Mouse (Mus musculus) forebrain, embryonic 11.5 days (tissue): ENCODE data around the gene Syt9. TPM values are rescaled to one million over a fixed set of nuclear protein-coding genes. Genes with fewer than 3 reads are reported as not detected.

Experiments used
- ATAC-seq: fragments of 200-750 bp; cut with Nextera tagmentation; replicated peaks from 2 replicates; pipeline ENCODE4 v1.8.0; 2017; ENCODE audit warnings: moderate TSS enrichment; ENCODE audit not compliant: low FRiP score
- DNase-seq: peaks from one replicate; pipeline ENCODE4 v3.0.0-alpha.2; 2017; ENCODE audit warnings: low spot score
- H3K27ac ChIP-seq: fragments of 300-500 bp; sonication (generic); 2 replicates; pipeline ENCODE4 v1.5.1; 2014; ENCODE audit warnings: low read depth, low read length
- H3K27me3 ChIP-seq: fragments of 300-500 bp; sonication (generic); 2 replicates; pipeline ENCODE4 v1.6.1; 2014; ENCODE audit warnings: mild to moderate bottlenecking, low read length, mixed read lengths; ENCODE audit not compliant: control insufficient read depth, insufficient read depth
- H3K36me3 ChIP-seq: fragments of 300-500 bp; sonication (generic); 2 replicates; pipeline ENCODE4 v1.6.1; 2014; ENCODE audit warnings: mild to moderate bottlenecking, low read length, moderate library complexity, mixed read lengths; ENCODE audit not compliant: control insufficient read depth, insufficient read depth
- H3K4me1 ChIP-seq: fragments of 300-500 bp; sonication (generic); replicated peaks from 2 replicates; pipeline ENCODE4 v1.6.1; 2014; ENCODE audit warnings: low read length, mixed read lengths; ENCODE audit not compliant: control insufficient read depth, insufficient read depth
- H3K4me2 ChIP-seq: fragments of 300-500 bp; sonication (generic); 2 replicates; pipeline ENCODE4 v1.6.1; 2014; ENCODE audit warnings: low read depth, mild to moderate bottlenecking, low read length, moderate library complexity, mixed read lengths; ENCODE audit not compliant: severe bottlenecking
- H3K4me3 ChIP-seq: fragments of 300-500 bp; sonication (generic); 2 replicates; pipeline ENCODE4 v1.5.1; 2014; ENCODE audit warnings: low read depth, low read length
- H3K9ac ChIP-seq: fragments of 300-500 bp; sonication (generic); 2 replicates; pipeline ENCODE4 v1.6.1; 2014; ENCODE audit warnings: low read length
- H3K9me3 ChIP-seq: fragments of 300-500 bp; sonication (generic); 2 replicates; pipeline ENCODE4 v1.6.1; 2016; ENCODE audit warnings: low read length, mixed read lengths; ENCODE audit not compliant: control insufficient read depth
- WGBS: fragments of 180-500 bp; shearing (Covaris S2); extraction: QIAGEN DNeasy Blood & Tissue Kit; methylation state at CpG from one replicate; pipeline ENCODE4 v1.1.7; 2014; 5-methylcytosine and 5-hydroxymethylcytosine counted together
- polyA plus RNA-seq: library from polyadenylated mRNA; unstranded; fragments of >200 nt; fragmentation: Nextera tagmentation; extraction: Ambion mirVana; gene quantifications from 2 replicates; pipeline ENCODE4 v1.2.1, GENCODE M21; 2014

The Syt9 gene
- polyA plus RNA-seq, 1 experiment from 2014 or later: 5.6 TPM

GRCm38 (mm10) chr7:107596753-107597152 lies 226.2 kb downstream of the Syt9 start:
- ATAC-seq: no peak

GRCm38 (mm10) chr7:107597956-107598355 lies 227.4 kb downstream of the Syt9 start:
- no peaks in the 10 kb centered on the region; the same call in 1 of the 2 replicates for H3K27me3 ChIP-seq
- no peak overlapping the region for H3K27ac ChIP-seq
- H3K36me3 ChIP-seq: no peaks in the 10 kb centered on the region
- 90% methylated on average over 3 of the region's 3 CpGs for WGBS
- no peak for ATAC-seq
- no peaks in the 10 kb centered on the region for H3K9me3 ChIP-seq
- peaks cover 2% of the 10 kb centered on the region; the same call in 1 of the 2 replicates for H3K4me1 ChIP-seq
- no peak overlapping the region for H3K9ac ChIP-seq
- no peak overlapping the region for H3K4me3 ChIP-seq
- DNase-seq: no peak
- H3K4me2 ChIP-seq: no peak overlapping the region

More at GRCm38 (mm10) chr7:107596753-107597152, 226.2 kb downstream of the Syt9 start:
- Histone ChIP-seq H3K36me3 (no peaks in the 10 kb centered on the region), H3K4me2 (no peak overlapping the region), H3K27ac (no peak overlapping the region), H3K27me3 (no peaks in the 10 kb centered on the region; the same call in 1 of the 2 replicates), H3K4me3 (no peak overlapping the region), H3K4me1 (peaks cover 2% of the 10 kb centered on the region; the same call in 1 of the 2 replicates), H3K9ac (no peak overlapping the region), H3K9me3 (no peaks in the 10 kb centered on the region)
- no peak for DNase-seq

Other genes with a start within 250 kb of the Syt9 start
- not detected in 2 replicates for gene Olfr715, start 239.6 kb upstream of the Syt9 start, polyA plus RNA-seq
- not detected in 2 replicates for gene Olfr716, start 232.4 kb upstream of the Syt9 start, polyA plus RNA-seq
- not detected in 2 replicates for gene Nlrp14, start 203.7 kb upstream of the Syt9 start, polyA plus RNA-seq
- not detected in 2 replicates for gene Rbmxl2, start 161.3 kb upstream of the Syt9 start, polyA plus RNA-seq
- 5.6 and 6.9 TPM in 2 replicates for gene Olfml1, start 196.7 kb downstream of the Syt9 start, polyA plus RNA-seq
- 3.2 and 4.2 TPM in 2 replicates for gene Ppfibp2, start 224.5 kb downstream of the Syt9 start, polyA plus RNA-seq